Comparison of ENCODE assay signal across 8 mouse cellular contexts in the genomic region with DNA sequence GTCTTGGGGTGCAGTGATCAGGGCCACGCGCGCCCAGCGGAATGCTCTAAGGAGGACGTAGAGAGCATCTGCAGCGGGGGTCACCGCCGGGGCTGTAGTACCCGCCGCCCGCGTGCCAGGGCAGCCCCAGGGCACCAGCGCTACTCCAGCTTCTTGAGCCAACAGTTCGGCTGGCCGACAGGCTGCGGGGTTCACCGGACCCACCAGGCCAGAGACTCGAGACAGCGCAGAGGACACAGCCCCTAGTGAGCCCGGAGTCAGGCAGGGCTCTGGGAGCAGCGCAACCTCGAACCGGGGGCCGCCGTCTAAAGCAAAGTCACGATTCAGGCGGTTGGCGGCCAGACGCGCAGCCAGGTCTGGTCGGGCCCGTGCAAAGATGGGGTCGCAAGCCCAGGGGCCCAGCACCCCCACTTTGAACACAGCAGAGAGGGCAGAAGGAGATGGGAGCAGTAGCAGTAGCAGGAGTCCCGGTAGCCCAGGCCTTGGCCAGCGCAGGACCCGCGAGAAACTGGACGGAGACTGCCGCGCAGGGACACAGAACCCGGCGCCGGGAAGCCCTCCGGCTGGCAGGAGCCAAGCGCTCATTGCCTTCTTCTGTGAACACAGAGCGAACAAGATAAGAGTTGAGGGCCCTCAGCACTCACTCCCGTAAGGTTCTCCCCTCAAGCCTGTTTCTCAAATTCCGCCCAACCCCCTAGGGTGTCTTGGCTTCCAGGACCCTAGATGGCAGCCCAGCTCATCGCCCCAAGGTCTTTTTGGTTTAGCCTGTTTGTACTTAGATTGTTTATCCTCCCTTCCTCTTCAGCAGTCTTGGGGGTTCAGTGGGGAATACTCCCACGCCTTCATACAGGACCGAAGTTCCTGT. TPM values are rescaled to one million over a fixed set of nuclear protein-coding genes. Genes with fewer than 3 reads are reported as not detected.
A peak's percentile ranks its signal among the peaks of the same experiment; 100 is the strongest.
DNase-seq lines count a peak whose midpoint lies in the region; ATAC-seq lines count a peak whose summit lies in the region.

No protein-coding gene starts in this region.

- H3K36me3 ChIP-seq in heart, embryonic 14.5 days (ENCODE audit: control insufficient read depth, insufficient read depth, low read length) = no peaks in the 10 kb centered on the region
- no peaks in the 10 kb centered on the region for H3K36me3 ChIP-seq in midbrain, embryonic 10.5 days

- H3K9me3 ChIP-seq in heart, embryonic 14.5 days (ENCODE audit: control insufficient read depth, low read length) = no peaks in the 10 kb centered on the region
- H3K9me3 ChIP-seq in midbrain, embryonic 10.5 days (replicated peaks) = no peaks in the 10 kb centered on the region

- peak overlapping the region; percentile 36 to 46 for H3K4me3 ChIP-seq in heart, embryonic 14.5 days (ENCODE audit: control insufficient read depth in 1 of 2, insufficient read depth in 1 of 2, low read depth in 1 of 2, low read length in 2 of 2)
- peak overlapping the region; percentile 56 for H3K4me3 ChIP-seq in midbrain, embryonic 10.5 days

- H3K27me3 ChIP-seq in heart, embryonic 14.5 days (ENCODE audit: control insufficient read depth, insufficient read depth, low read length) = peaks cover 46% of the 10 kb centered on the region
- peaks cover 66% of the 10 kb centered on the region for H3K27me3 ChIP-seq in midbrain, embryonic 10.5 days (ENCODE audit: low read depth, poor library complexity, severe bottlenecking)

- DNase-seq in heart, adult 9 months (ENCODE audit: low spot score in 2 of 2) = no peak
- peak; percentile 60 for DNase-seq in ZHBTc4 (ENCODE audit: low read depth, low spot score)
- DNase-seq in midbrain, embryonic 10.5 days (ENCODE audit: low spot score) = peak; percentile 52
- no peak for DNase-seq in urinary bladder, postnatal 10 days (ENCODE audit: low spot score)
- DNase-seq in adrenal gland, adult 8-10 months = no peak

- peak overlapping the region; percentile 87 for H3K4me2 ChIP-seq in heart, embryonic 14.5 days (ENCODE audit: low read length)

- peak; percentile 37; the same call in 1 of the 2 replicates for ATAC-seq in heart, embryonic 14.5 days (ENCODE audit: insufficient number of reproducible peaks, insufficient read depth, low FRiP score, low read depth)
- ATAC-seq in granulocyte monocyte progenitor cell, adult 5-6 weeks (replicated peaks; ENCODE audit: poor library complexity, severe bottlenecking) = 0 out of 2 replicates have a peak, but pooled peaks have one; percentile 24
- no peak for ATAC-seq in CD4-positive, CD25-positive, alpha-beta regulatory T cell, adult 4 months

- H3K27ac ChIP-seq in heart, embryonic 14.5 days (replicated peaks in 1 of 2; ENCODE audit: control insufficient read depth in 1 of 2, insufficient read depth in 1 of 2, low read depth in 2 of 2, low read length in 2 of 2) = no peak overlapping the region
- peak overlapping the region; percentile 53 for H3K27ac ChIP-seq in midbrain, embryonic 10.5 days (replicated peaks)

- WGBS in heart, embryonic 14.5 days = 3% methylated on average over 51 of the region's 51 CpGs
- 2% methylated on average over 51 of the region's 51 CpGs for WGBS in midbrain, embryonic 10.5 days

- peaks cover 2 to 9% of the 10 kb centered on the region in 2 experiments; a peak in 2 of 4 replicates for H3K4me1 ChIP-seq in heart, embryonic 14.5 days (ENCODE audit: control insufficient read depth in 2 of 2, insufficient read depth in 2 of 2, low read length in 2 of 2)
- peaks cover 34% of the 10 kb centered on the region for H3K4me1 ChIP-seq in midbrain, embryonic 10.5 days

- H3K9ac ChIP-seq in heart, embryonic 14.5 days (ENCODE audit: low read length) = peak overlapping the region; percentile 63

RNA-seq across cellular contexts. Expression of gene Gucy2e, which starts 0.5 kb away (rescaled TPM):
- polyA plus RNA-seq in heart, embryonic 14.5 days (2014; fragmentation: Nextera tagmentation; extraction: Ambion mirVana) = 0.08 and 0.12 TPM in 2 replicates
- not detected in 2 replicates for total RNA-seq in granulocyte monocyte progenitor cell, adult 5-6 weeks (2014; fragmentation: Nextera tagmentation)
- not detected in 2 replicates for total RNA-seq in granulocyte monocyte progenitor cell, adult 5-6 weeks (2017)
- polyA plus RNA-seq in midbrain, embryonic 10.5 days (2016; fragmentation: Nextera tagmentation; extraction: Ambion mirVana) = 0.06 and 0.20 TPM in 2 replicates
- polyA plus RNA-seq in CD4-positive, CD25-positive, alpha-beta regulatory T cell, adult 4 months (2017; shearing (Covaris generic)) = under 1 TPM in 1 of 2 experiments, not detected in 1; 0.53 TPM
- total RNA-seq in adrenal gland, adult 8-10 months (2022) = not detected

RNA-seq across cellular contexts. Expression of gene Alox8, which starts 38.6 kb away (rescaled TPM):
- polyA plus RNA-seq in heart, embryonic 14.5 days (2014; fragmentation: Nextera tagmentation; extraction: Ambion mirVana) = 1.3 and 2.7 TPM in 2 replicates
- total RNA-seq in granulocyte monocyte progenitor cell, adult 5-6 weeks (2014; fragmentation: Nextera tagmentation) = not detected in 2 replicates
- not detected in 2 replicates for total RNA-seq in granulocyte monocyte progenitor cell, adult 5-6 weeks (2017)
- polyA plus RNA-seq in midbrain, embryonic 10.5 days (2016; fragmentation: Nextera tagmentation; extraction: Ambion mirVana) = 0.04 and 0.06 TPM in 2 replicates
- polyA plus RNA-seq in CD4-positive, CD25-positive, alpha-beta regulatory T cell, adult 4 months (2017; shearing (Covaris generic)) = 10 to 100 TPM; 10.6 to 15.5 TPM
- total RNA-seq in adrenal gland, adult 8-10 months (2022) = not detected

Comparison
In these comparisons a context has a peak if more than half of its experiments do, and no peak if none do; other contexts are left out.
1. DNase-seq: peak in ZHBTc4 (single experiment) and midbrain, embryonic 10.5 days (single experiment); none in heart, adult 9 months (0 of 2), urinary bladder, postnatal 10 days (single experiment) and adrenal gland, adult 8-10 months (single experiment).